Mouse (Mus musculus): ENCODE measurements around the gene Id1. TPM values are rescaled to one million over a fixed set of nuclear protein-coding genes. Genes with fewer than 3 reads are reported as not detected.
A peak's percentile ranks its signal among the peaks of the same experiment; 100 is the strongest.

Id1 gene
- polyA plus RNA-seq (2015; fragmentation: Nextera tagmentation; extraction: Ambion mirVana), result 102 and 116 TPM in 2 replicates

DNA sequence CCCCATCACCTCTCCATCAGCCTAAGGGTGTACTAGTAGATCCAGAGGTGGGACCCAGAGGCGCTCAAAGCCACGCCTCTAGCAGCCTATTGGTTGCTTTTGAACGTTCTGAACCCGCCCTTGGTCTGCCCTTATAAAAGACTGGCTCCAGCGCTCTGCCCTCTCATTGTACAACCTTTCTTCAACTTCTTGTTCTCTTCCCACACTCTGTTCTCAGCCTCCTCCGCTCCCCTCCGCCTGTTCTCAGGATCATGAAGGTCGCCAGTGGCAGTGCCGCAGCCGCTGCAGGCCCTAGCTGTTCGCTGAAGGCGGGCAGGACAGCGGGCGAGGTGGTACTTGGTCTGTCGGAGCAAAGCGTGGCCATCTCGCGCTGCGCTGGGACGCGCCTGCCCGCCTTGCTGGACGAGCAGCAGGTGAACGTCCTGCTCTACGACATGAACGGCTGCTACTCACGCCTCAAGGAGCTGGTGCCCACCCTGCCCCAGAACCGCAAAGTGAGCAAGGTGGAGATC, at the start of gene Id1:
Gene Id1 (plus strand): TSS at position 162 of the 512 bp plus-strand sequence.
- H3K9ac ChIP-seq, result peak within 1 kb of the TSS; percentile 87
- H3K9me3 ChIP-seq, result no peaks in the 10 kb centered on the region
- H3K4me1 ChIP-seq (replicated peaks), result peaks cover 44% of the 10 kb centered on the region
- WGBS, result under 1% methylated on average over 28 of the region's 28 CpGs
- peak; percentile 60 for ATAC-seq
- H3K4me2 ChIP-seq (replicated peaks), result peak within 1 kb of the TSS; percentile 86
- peak within 1 kb of the TSS; percentile 95 for H3K27ac ChIP-seq
- no peaks in the 10 kb centered on the region for H3K36me3 ChIP-seq
- no peaks in the 10 kb centered on the region for H3K27me3 ChIP-seq (replicated peaks)
- H3K4me3 ChIP-seq (replicated peaks), result peak within 1 kb of the TSS; percentile 76

DNA sequence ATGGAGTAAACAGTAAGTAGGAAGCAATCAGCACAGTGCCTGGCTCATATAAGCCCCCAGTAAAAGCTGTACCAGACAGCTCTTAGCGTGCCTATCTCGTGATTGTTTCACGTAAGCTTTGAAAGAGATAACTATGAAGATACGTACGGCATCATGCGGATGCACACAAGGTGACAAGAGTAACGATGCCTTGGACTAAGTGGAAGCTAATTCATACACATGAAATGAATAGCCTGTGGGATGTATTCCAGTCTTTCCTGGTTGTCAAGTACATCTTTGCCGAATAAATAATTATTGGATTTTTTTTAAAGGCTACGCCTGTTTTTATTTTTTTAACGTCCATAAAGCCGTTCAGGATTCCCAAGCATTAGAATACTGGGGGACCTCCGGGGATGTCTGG, 49.7 kb upstream of the Id1 start:
- Histone ChIP-seq H3K4me3 (replicated peaks) (0 out of 2 replicates have a peak overlapping the region, but pooled peaks have one; percentile 1), H3K9me3 (no peaks in the 10 kb centered on the region), H3K27me3 (replicated peaks) (no peaks in the 10 kb centered on the region), H3K27ac (no peak overlapping the region), H3K36me3 (peaks cover 58% of the 10 kb centered on the region), H3K4me1 (replicated peaks) (no peaks in the 10 kb centered on the region), H3K9ac (no peak overlapping the region), H3K4me2 (replicated peaks) (peak overlapping the region; percentile 34)
- ATAC-seq, result peak; percentile 19
- 53% methylated on average over 12 of the region's 12 CpGs for WGBS

DNA sequence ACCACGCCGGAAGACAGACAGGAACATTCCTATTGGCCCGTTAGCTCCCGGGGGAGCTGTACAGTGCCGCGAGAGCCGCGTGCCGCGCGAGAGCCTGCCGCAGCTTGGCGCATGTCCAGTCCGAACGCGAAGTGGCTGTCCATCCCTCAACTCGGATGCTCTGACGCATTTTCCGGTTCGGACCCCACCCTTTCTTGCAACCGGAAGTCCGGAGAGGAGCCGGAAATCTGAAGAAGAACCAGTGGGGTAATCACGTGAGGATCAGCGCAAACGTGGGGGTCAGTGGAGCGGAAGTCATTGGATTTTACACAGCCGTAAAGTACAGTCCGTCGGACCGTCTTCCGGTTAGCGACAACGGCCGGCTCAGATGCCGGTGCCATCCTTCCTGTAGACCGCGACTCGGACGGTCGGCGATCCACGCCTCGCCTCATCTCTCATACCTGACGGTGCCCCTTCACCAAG, 49.2 kb upstream of the Id1 start, which contains the start of gene Mcts2:
Gene Mcts2 (plus strand): TSS at position 230 of the 462 bp plus-strand sequence.
- no peak within 1 kb of the TSS for H3K27ac ChIP-seq
- H3K4me3 ChIP-seq (replicated peaks), result peak within 1 kb of the TSS; percentile 39
- ATAC-seq, result peak; percentile 96
- no peaks in the 10 kb centered on the region for H3K27me3 ChIP-seq (replicated peaks)
- WGBS, result 44% methylated on average over 45 of the region's 45 CpGs
- H3K9me3 ChIP-seq, result no peaks in the 10 kb centered on the region
- no peaks in the 10 kb centered on the region for H3K4me1 ChIP-seq (replicated peaks)
- peak within 1 kb of the TSS; percentile 56 for H3K4me2 ChIP-seq (replicated peaks)
- peaks cover 57% of the 10 kb centered on the region for H3K36me3 ChIP-seq
- peak within 1 kb of the TSS; percentile 21; the same call in 1 of the 2 replicates for H3K9ac ChIP-seq

DNA sequence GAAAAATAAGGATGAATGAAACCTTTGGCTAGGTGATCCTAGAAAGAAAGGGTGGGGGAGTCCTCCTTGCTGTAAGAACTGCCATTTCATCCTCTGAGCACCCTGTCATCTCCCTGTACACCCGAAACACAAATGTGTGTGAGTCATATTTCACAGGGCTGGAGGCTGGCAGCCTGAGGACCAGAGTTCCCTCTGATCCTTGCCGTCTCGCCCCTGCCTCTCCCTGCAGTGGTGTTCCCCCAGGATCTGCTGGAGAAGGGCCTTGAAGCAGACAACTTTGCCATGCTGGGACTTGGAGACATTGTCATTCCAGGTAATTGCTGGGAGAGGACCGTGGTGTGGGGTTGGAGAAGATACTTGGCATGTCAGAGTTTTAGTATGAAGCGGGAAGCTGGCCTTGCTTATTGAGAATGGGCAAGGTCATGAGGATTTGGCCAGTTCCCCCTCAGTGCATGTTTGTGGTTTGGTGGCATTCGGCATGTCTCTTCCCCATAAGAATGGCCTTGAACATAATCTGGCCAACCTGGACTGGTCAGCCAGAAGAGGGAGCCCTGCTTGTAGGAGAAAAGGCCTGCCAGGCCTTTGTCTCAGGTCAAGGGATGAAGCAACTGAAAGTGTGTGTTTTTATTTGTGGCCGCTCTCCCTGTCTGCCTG, 44.4 kb upstream of the Id1 start:
- no peaks in the 10 kb centered on the region for H3K4me1 ChIP-seq (replicated peaks)
- H3K27me3 ChIP-seq (replicated peaks), result no peaks in the 10 kb centered on the region
- ATAC-seq, result no peak
- peaks cover 28% of the 10 kb centered on the region for H3K36me3 ChIP-seq
- H3K9me3 ChIP-seq, result no peaks in the 10 kb centered on the region
- 67% methylated on average over 7 of the region's 7 CpGs for WGBS
- no peak overlapping the region for H3K4me2 ChIP-seq (replicated peaks)
- H3K4me3 ChIP-seq (replicated peaks), result no peak overlapping the region
- H3K9ac ChIP-seq, result no peak overlapping the region
- no peak overlapping the region for H3K27ac ChIP-seq

DNA sequence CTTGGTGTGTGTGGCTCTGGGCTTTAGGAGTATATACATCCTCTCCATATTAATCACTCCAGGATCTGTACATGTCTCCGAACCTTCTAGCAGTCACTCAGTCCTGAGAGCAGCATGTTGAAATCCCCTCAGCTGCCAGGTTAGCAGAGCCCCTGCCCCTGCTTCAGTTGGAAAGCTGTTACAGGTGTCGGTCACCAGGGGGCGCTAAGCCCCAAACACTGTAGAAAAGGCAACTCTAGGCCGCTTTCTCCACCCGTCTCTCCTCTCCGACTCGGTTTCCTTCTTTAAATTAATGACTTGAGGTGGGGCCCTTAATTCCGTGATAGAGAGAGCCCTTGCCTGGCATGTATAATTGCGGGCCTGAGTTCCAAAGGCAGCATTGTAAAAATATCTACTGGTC, 42.8 kb upstream of the Id1 start:
- no peaks in the 10 kb centered on the region for H3K27me3 ChIP-seq (replicated peaks)
- H3K27ac ChIP-seq, result no peak overlapping the region
- peaks cover 20% of the 10 kb centered on the region for H3K36me3 ChIP-seq
- peak; percentile 50 for ATAC-seq
- 0 out of 2 replicates have a peak overlapping the region, but pooled peaks have one; percentile 0 for H3K4me3 ChIP-seq (replicated peaks)
- no peaks in the 10 kb centered on the region for H3K9me3 ChIP-seq
- H3K9ac ChIP-seq, result no peak overlapping the region
- 14% methylated on average over 9 of the region's 9 CpGs for WGBS
- H3K4me2 ChIP-seq (replicated peaks), result peak overlapping the region; percentile 42
- no peaks in the 10 kb centered on the region for H3K4me1 ChIP-seq (replicated peaks)

DNA sequence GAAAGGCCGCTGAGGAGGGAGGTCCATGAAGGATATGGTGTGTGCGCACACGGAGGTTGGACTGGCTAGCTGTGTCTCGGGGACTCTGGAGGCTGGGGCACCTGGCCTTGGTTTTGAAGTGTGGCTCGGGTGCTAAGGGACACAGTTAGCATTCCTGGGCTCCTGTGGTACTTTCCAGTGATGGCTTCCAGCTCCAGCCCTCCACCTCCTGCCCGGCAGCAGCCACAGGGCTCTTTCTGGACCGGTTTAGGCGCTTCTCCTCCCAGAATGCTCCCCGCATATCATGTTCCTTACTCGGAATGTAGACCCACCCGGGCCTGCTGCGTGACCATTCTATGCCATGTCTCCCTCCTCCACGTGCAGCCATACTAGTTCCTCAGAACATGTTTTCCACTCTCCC, 42.3 kb upstream of the Id1 start:
- WGBS, result 81% methylated on average over 13 of the region's 13 CpGs
- H3K9me3 ChIP-seq, result no peaks in the 10 kb centered on the region
- H3K4me1 ChIP-seq (replicated peaks), result no peaks in the 10 kb centered on the region
- no peak for ATAC-seq
- peak overlapping the region; percentile 42 for H3K4me2 ChIP-seq (replicated peaks)
- peak overlapping the region; percentile 48; the same call in 1 of the 2 replicates for H3K27ac ChIP-seq
- H3K9ac ChIP-seq, result no peak overlapping the region
- H3K4me3 ChIP-seq (replicated peaks), result 0 out of 2 replicates have a peak overlapping the region, but pooled peaks have one; percentile 0
- H3K27me3 ChIP-seq (replicated peaks), result no peaks in the 10 kb centered on the region
- H3K36me3 ChIP-seq, result peaks cover 25% of the 10 kb centered on the region

DNA sequence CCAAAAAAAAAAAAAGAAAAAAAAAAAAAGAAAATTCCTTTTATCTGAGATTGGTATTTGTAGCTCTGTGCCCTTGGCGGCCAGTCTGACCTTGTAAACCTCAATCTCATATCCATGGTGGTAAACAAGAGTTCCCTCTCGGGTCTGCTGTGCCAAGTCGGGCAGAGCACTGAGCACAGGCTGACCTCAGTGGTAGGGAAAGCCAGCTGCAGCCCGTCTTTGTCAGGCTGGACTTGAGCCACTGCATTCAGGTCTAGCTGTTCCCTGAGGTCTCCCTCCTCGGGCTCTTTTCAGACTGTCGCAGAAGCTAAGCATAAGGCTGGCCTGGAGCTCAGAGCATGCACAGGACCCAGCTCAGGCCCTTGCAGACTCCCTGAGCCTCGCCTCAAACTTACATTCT, 41.3 kb upstream of the Id1 start:
- WGBS, result 56% methylated on average over 7 of the region's 7 CpGs
- Histone ChIP-seq H3K4me1 (replicated peaks) (no peaks in the 10 kb centered on the region), H3K4me2 (replicated peaks) (no peak overlapping the region), H3K27me3 (replicated peaks) (no peaks in the 10 kb centered on the region), H3K9me3 (no peaks in the 10 kb centered on the region), H3K4me3 (replicated peaks) (no peak overlapping the region), H3K36me3 (peaks cover 29% of the 10 kb centered on the region), H3K9ac (no peak overlapping the region), H3K27ac (no peak overlapping the region)
- no peak for ATAC-seq

DNA sequence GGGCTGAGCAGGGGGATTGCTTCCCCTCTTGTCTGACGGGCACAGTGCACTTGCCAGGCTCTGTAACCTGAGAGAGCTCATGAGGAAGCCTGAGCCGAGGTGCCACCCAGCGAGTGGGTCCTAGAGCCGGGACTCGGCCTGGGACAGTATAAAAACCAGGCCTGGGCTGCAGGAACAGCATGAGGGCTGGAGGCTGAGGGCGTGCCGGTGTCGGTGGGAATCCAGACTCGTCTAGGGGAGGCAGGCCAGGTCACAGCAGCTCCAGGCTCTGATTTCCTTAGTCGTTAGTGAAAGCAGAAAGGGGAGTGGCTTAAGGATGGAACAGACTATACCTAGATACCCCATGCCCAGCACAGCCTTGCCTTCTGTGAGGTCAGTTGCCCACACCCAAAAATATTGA, 40.0 kb upstream of the Id1 start:
- Histone ChIP-seq H3K4me1 (replicated peaks) (0 out of 2 replicates have a peak, but pooled peaks cover 3% of the 10 kb centered on the region), H3K27ac (no peak overlapping the region)
- WGBS, result 68% methylated on average over 10 of the region's 10 CpGs

DNA sequence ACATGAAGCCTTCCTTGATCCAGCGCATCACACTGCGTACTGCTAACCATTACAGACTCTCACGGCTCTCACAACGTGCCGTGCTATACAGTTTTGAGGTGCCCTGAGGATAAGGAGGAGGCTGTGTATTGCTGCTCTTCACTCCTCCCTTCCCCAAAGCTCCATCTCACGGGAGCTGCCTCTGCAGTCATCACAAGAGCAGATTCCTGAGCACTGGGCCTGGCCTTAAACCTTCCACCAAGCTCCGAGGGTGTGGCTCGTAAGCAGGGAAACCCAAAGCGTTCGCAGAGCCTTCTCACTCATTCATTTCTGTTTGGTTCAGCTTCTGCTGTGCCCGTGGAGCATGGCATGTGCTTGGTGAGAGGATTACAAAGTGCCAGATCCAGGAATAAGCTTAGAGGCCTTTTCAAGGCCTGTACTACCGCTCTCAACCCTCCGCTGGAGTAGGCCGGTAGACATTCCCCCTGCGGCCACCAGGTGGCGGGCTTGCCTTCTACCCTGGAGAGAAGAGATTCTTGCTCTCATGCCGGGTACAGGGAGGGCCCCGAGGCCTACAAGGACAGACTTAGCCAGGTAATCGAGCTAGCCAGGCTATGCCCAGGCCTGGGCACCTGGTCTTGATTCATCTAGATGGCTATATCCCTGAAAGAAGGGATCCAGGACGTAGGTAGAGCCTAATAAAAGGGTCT, 39.4 kb upstream of the Id1 start:
- no peak overlapping the region for H3K4me3 ChIP-seq (replicated peaks)
- peak overlapping the region; percentile 35 for H3K9ac ChIP-seq
- WGBS, result 40% methylated on average over 20 of the region's 20 CpGs
- H3K27ac ChIP-seq, result peak overlapping the region; percentile 33; the same call in 1 of the 2 replicates
- peak; percentile 78 for ATAC-seq
- 0 out of 2 replicates have a peak, but pooled peaks cover 3% of the 10 kb centered on the region for H3K4me1 ChIP-seq (replicated peaks)
- peaks cover 44% of the 10 kb centered on the region for H3K36me3 ChIP-seq
- no peak overlapping the region for H3K4me2 ChIP-seq (replicated peaks)
- H3K9me3 ChIP-seq, result no peaks in the 10 kb centered on the region
- H3K27me3 ChIP-seq (replicated peaks), result no peaks in the 10 kb centered on the region

More for the DNA sequence above, 40.0 kb upstream of the Id1 start:
- Histone ChIP-seq H3K9me3 (no peaks in the 10 kb centered on the region), H3K36me3 (peaks cover 38% of the 10 kb centered on the region), H3K4me2 (replicated peaks) (no peak overlapping the region), H3K9ac (peak overlapping the region; percentile 29; the same call in 1 of the 2 replicates), H3K4me3 (replicated peaks) (no peak overlapping the region), H3K27me3 (replicated peaks) (no peaks in the 10 kb centered on the region)
- no peak; the same call in 1 of the 2 replicates for ATAC-seq

DNA sequence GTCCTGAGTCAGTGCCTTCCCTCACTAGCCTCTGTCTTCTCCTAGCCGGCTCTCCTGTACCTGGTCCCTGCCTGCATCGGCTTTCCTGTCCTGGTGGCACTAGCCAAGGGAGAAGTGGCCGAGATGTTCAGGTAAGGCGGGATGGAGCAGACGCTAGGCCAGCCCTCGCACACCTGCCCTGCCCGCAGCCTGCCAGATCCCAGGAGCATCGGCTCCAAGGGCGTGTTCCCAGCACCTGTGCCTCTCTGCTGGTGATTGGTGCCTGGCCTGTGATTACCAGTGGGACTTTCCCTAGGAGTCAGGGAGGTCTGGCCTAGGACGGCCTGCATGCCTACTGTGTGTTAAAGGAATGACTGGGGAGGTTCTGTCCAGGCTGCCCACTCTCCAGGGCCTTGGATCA, 35.9 kb upstream of the Id1 start:
- Histone ChIP-seq H3K36me3 (peaks cover 74% of the 10 kb centered on the region), H3K27ac (no peak overlapping the region)

DNA sequence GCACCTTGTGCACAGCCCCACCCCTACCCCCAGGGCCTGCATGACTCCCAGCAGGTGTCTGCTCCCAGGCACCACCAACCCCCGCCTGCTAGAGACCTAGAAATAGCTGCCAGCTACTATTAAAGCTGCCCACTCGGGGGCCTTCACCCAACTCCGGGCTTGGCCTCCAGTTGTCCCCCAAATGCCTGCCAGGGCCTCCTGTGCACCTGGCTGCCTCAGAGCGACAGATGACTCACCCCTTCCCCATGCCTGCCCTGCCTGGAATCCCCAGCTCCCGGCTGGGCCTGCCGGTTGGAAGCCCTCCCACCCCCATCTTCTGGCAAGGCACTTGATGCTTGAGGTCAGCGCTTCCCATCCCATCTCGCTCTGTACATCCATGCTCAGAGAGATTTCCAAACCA, 35.3 kb upstream of the Id1 start:
- Histone ChIP-seq H3K4me1 (replicated peaks) (peaks cover 10% of the 10 kb centered on the region; the same call in 1 of the 2 replicates), H3K27me3 (replicated peaks) (no peaks in the 10 kb centered on the region), H3K9ac (no peak overlapping the region), H3K4me3 (replicated peaks) (no peak overlapping the region), H3K4me2 (replicated peaks) (no peak overlapping the region), H3K27ac (no peak overlapping the region), H3K9me3 (no peaks in the 10 kb centered on the region), H3K36me3 (peaks cover 75% of the 10 kb centered on the region)
- ATAC-seq, result no peak
- 92% methylated on average over 8 of the region's 8 CpGs for WGBS

More for the DNA sequence above, 35.9 kb upstream of the Id1 start:
- Histone ChIP-seq H3K9me3 (no peaks in the 10 kb centered on the region), H3K4me1 (replicated peaks) (0 out of 2 replicates have a peak, but pooled peaks cover 4% of the 10 kb centered on the region), H3K9ac (no peak overlapping the region), H3K4me3 (replicated peaks) (no peak overlapping the region), H3K27me3 (replicated peaks) (no peaks in the 10 kb centered on the region), H3K4me2 (replicated peaks) (no peak overlapping the region)
- 92% methylated on average over 10 of the region's 10 CpGs for WGBS
- ATAC-seq, result 0 out of 2 replicates have a peak, but pooled peaks have one; percentile 6

DNA sequence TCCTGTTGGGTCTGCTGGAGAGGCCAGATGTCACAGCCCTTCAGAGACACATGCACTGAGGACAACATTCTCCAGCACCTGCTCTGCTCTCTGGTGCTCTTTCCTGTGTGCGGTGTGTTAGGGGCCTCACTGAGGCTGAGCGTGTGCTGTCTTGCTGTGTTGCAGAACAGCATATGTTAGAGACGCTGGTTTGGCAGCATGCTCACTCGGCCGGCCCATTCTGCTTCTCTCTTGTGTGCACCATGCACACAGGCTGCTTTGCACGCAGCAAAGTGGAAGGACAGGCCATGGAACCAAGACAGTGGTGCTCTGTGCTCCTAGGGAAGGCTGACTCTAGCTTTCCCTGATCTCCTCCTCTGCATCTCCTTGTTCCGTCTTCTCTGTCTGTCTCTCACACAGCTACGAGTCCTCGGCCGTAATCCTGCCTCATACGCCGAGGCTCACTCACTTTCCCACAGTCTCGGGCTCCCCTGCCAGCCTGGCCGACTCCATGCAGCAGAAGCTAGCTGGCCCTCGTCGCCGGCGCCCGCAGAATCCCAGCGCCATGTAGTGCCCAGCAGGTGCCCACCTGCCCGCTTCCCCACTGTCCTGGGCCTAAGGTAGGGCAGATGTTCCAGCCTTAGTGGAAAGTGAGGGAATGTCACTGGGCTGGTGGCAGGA, 32.3 kb upstream of the Id1 start:
- no peak overlapping the region for H3K27ac ChIP-seq
- H3K27me3 ChIP-seq (replicated peaks), result no peaks in the 10 kb centered on the region
- peaks cover 28% of the 10 kb centered on the region for H3K4me1 ChIP-seq (replicated peaks)
- no peaks in the 10 kb centered on the region for H3K9me3 ChIP-seq
- no peak for ATAC-seq
- no peak overlapping the region for H3K4me3 ChIP-seq (replicated peaks)
- WGBS, result 93% methylated on average over 21 of the region's 21 CpGs
- H3K36me3 ChIP-seq, result peaks cover 63% of the 10 kb centered on the region
- H3K9ac ChIP-seq, result no peak overlapping the region
- no peak overlapping the region for H3K4me2 ChIP-seq (replicated peaks)
